Mouse (Mus musculus) retina, embryonic 14.5 days (tissue): ENCODE data around the gene Tex30.

Experiments
- DNase-seq: peaks from one replicate; pipeline ENCODE4 v3.0.0-alpha.2; 2015; ENCODE audit warnings: low spot score

Tex30 gene

DNA sequence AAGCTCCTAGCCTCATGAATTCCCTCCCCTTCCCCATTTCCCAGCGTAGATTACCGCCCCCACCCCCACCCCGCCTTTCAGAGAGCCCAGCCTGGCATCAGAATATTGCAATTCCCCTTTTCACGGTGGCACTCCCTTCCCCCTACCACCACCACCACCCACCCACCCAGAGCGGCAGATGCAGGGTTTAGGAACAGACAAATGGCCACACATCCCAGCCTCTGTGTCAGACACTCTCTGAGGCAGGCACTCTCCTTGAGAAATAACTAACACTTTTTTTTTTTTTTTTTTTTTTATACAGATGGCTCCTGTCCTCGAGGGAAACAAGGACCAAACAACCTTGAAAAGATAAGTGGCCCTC is 59.7 kb downstream of the Tex30 start:
- no peak for DNase-seq

DNA sequence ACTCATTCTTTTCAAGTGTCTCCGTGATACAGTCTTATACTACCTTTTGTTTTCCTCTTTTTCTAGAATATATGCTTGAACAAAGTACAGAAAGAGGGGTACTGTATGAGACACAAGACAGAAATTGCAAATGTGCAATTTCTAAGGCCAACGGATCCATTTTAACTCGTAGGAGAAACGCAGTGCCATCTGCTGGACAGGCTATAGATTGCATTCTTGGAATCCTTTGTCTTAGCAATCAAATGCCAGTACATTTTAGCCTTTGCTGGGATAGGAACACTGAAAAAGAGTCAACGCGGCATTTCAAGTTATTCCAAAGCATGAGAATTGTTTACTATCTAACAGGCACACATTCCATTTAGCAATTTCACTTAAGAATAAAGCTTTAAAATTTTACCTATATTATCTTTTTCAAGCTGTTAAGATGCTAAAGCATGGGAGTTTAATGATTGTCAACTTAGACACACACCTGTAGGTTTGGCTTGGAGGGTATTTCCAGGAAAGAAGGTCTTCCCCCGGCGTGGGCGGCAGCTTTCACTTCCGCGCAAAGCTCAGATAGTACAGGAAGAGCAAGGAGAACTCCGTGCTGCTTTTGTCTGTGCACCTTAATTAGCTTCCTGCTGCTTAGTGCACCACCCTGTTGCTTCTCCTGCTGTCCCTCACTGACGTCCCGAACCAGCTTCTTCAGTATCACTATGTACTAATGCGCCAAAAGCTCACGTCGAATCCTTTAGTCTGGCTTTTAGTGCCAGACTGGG is 60.3 kb downstream of the Tex30 start:
- DNase-seq: peak; percentile 86
